Mouse (Mus musculus) liver, embryonic 14.5 days (tissue): ENCODE measurements at regions not wholly inside any gene's neighbourhood (a gene's known extent, or its start where the extent isn't known, plus 50 kb on each side); places are given as distances from the start of the nearest gene placed in this dataset.
A peak's percentile ranks its signal among the peaks of the same experiment; 100 is the strongest.

Experiments
- ATAC-seq: fragments of 200-750 bp; cut with Nextera tagmentation; 2 replicates; pipeline ENCODE4 v1.8.0; 2017; ENCODE audit warnings: moderate number of reproducible peaks, mild to moderate bottlenecking, moderate library complexity; ENCODE audit not compliant: insufficient read depth
- DNase-seq, 3 experiments: peaks; one replicate each; pipeline ENCODE4 v3.0.0-alpha.2; 2012 to 2013; ENCODE audit warnings: low read depth in 3 of 3, low spot score in 3 of 3
- H3K27ac ChIP-seq: fragments of 300-500 bp; sonication (generic); 2 replicates; pipeline ENCODE4 v1.5.1; 2014; ENCODE audit warnings: moderate library complexity, mild to moderate bottlenecking, control low read depth, inconsistent platforms
- H3K27me3 ChIP-seq: fragments of 300-500 bp; sonication (generic); 2 replicates; pipeline ENCODE4 v1.6.1; 2014; ENCODE audit warnings: mild to moderate bottlenecking, low read length, moderate library complexity; ENCODE audit not compliant: control insufficient read depth, insufficient read depth
- H3K36me3 ChIP-seq: fragments of 300-500 bp; sonication (generic); replicated peaks from 2 replicates; pipeline ENCODE4 v1.6.1; 2014; ENCODE audit warnings: low read depth; ENCODE audit not compliant: control insufficient read depth, insufficient read depth
- H3K4me1 ChIP-seq, 2 experiments: fragments of 200-500 bp in 1 of 2; fragments of 300-500 bp in 1 of 2; sonication (generic) in 1 of 2; replicated peaks; 2 replicates each; pipeline ENCODE4 v1.6.1; 2012 to 2014; ENCODE audit warnings: antibody characterized with exemption in 1 of 2, inconsistent platforms in 1 of 2, low read length in 1 of 2; ENCODE audit not compliant: control insufficient read depth in 2 of 2, insufficient read depth in 2 of 2
- H3K4me2 ChIP-seq: fragments of 300-500 bp; sonication (generic); 2 replicates; pipeline ENCODE4 v1.6.1; 2014; ENCODE audit warnings: low read depth, mild to moderate bottlenecking, control low read depth, moderate library complexity
- H3K4me3 ChIP-seq, 2 experiments: fragments of 200-500 bp in 1 of 2; fragments of 300-500 bp in 1 of 2; sonication (generic) in 1 of 2; 2 replicates each; pipeline ENCODE4 v1.5.1; 2012 to 2014; ENCODE audit warnings: low read depth in 2 of 2, low read length in 2 of 2, mild to moderate bottlenecking in 2 of 2, control low read depth in 1 of 2, inconsistent platforms in 1 of 2, moderate library complexity in 1 of 2; ENCODE audit not compliant: insufficient read depth in 1 of 2
- H3K9ac ChIP-seq: fragments of 300-500 bp; sonication (generic); replicated peaks from 2 replicates; pipeline ENCODE4 v1.6.1; 2014; ENCODE audit warnings: mild to moderate bottlenecking, control low read depth, moderate library complexity
- H3K9me3 ChIP-seq: fragments of 300-500 bp; sonication (generic); 2 replicates; pipeline ENCODE4 v1.6.1; 2016; ENCODE audit warnings: low read length, mixed read lengths; ENCODE audit not compliant: control insufficient read depth
- CTCF ChIP-seq: IDR thresholded peaks from 2 replicates; pipeline ENCODE4 v1.5.1; 2016; ENCODE audit warnings: antibody characterized with exemption, low read depth, control low read depth
- EP300 ChIP-seq: IDR thresholded peaks from 2 replicates; pipeline ENCODE4 v1.6.1; 2016; ENCODE audit warnings: antibody characterized with exemption, low read depth
- WGBS: fragments of 180-500 bp; shearing (Covaris S2); extraction: QIAGEN DNeasy Blood & Tissue Kit; methylation state at CpG from one replicate; pipeline ENCODE4 v1.1.7; 2014; ENCODE audit not compliant: insufficient replicate concordance; 5-methylcytosine and 5-hydroxymethylcytosine counted together

GRCm38 (mm10) chr16:72215360-72216013 is 92.6 kb upstream of the Robo1 start:
- 42% methylated on average over 15 of the region's 15 CpGs for WGBS
- TF ChIP-seq CTCF (peak; percentile 30; the same call in 1 of the 2 replicates), EP300 (no peak)
- no peak overlapping the region for H3K27ac ChIP-seq
- H3K36me3 ChIP-seq, result no peaks in the 10 kb centered on the region
- ATAC-seq, result no peak
- H3K27me3 ChIP-seq, result no peaks in the 10 kb centered on the region
- no peaks in the 10 kb centered on the region for H3K4me1 ChIP-seq
- H3K4me3 ChIP-seq, result no peak overlapping the region
- no peak overlapping the region for H3K4me2 ChIP-seq
- no peak overlapping the region for H3K9ac ChIP-seq
- no peaks in the 10 kb centered on the region for H3K9me3 ChIP-seq
- DNase-seq, result no peak

GRCm38 (mm10) chr16:72218021-72218420 is 90.1 kb upstream of the Robo1 start:
- Histone ChIP-seq H3K4me2 (no peak overlapping the region), H3K4me1 (no peaks in the 10 kb centered on the region), H3K36me3 (no peaks in the 10 kb centered on the region), H3K27ac (no peak overlapping the region), H3K27me3 (no peaks in the 10 kb centered on the region), H3K9ac (no peak overlapping the region), H3K9me3 (no peaks in the 10 kb centered on the region), H3K4me3 (no peak overlapping the region)
- TF ChIP-seq CTCF, result peak; percentile 66
- TF ChIP-seq EP300, result no peak
- DNase-seq (peak in 1 of 3 experiments; percentile 11), ATAC-seq (no peak)
- 4% methylated on average over 3 of the region's 3 CpGs for WGBS

GRCm38 (mm10) chr16:72221912-72222502 is 86.1 kb upstream of the Robo1 start:
- no peaks in the 10 kb centered on the region for H3K27me3 ChIP-seq

GRCm38 (mm10) chr16:72223860-72224259 is 84.2 kb upstream of the Robo1 start:
- TF ChIP-seq EP300 (no peak), CTCF (no peak)

More at GRCm38 (mm10) chr16:72221912-72222502, 86.1 kb upstream of the Robo1 start:
- Histone ChIP-seq H3K27ac (no peak overlapping the region), H3K9ac (no peak overlapping the region), H3K36me3 (no peaks in the 10 kb centered on the region), H3K4me3 (no peak overlapping the region), H3K4me2 (no peak overlapping the region), H3K9me3 (no peaks in the 10 kb centered on the region), H3K4me1 (no peaks in the 10 kb centered on the region)
- ATAC-seq (no peak), DNase-seq (no peak)
- TF ChIP-seq CTCF (no peak), EP300 (no peak)
- 48% methylated on average over 3 of the region's 3 CpGs for WGBS

GRCm38 (mm10) chr16:72225157-72225880 is 82.8 kb upstream of the Robo1 start:
- Histone ChIP-seq H3K9me3 (no peaks in the 10 kb centered on the region), H3K27me3 (no peaks in the 10 kb centered on the region), H3K4me2 (no peak overlapping the region), H3K4me3 (no peak overlapping the region), H3K27ac (no peak overlapping the region), H3K4me1 (no peaks in the 10 kb centered on the region), H3K9ac (no peak overlapping the region), H3K36me3 (no peaks in the 10 kb centered on the region)
- ATAC-seq, result no peak
- no peak for DNase-seq
- TF ChIP-seq CTCF, result no peak
- no peak for TF ChIP-seq EP300
- WGBS, result 67% methylated on average over 4 of the region's 4 CpGs

More at GRCm38 (mm10) chr16:72223860-72224259, 84.2 kb upstream of the Robo1 start:
- ATAC-seq, result no peak
- Histone ChIP-seq H3K9ac (no peak overlapping the region), H3K27ac (no peak overlapping the region), H3K4me1 (no peaks in the 10 kb centered on the region), H3K27me3 (no peaks in the 10 kb centered on the region), H3K4me3 (no peak overlapping the region), H3K4me2 (no peak overlapping the region), H3K9me3 (no peaks in the 10 kb centered on the region), H3K36me3 (no peaks in the 10 kb centered on the region)
- DNase-seq, result no peak
- 61% methylated on average over 3 of the region's 3 CpGs for WGBS
